Mouse (Mus musculus): ENCODE data around the gene Cdc40. TPM values are rescaled to one million over a fixed set of nuclear protein-coding genes. Genes with fewer than 3 reads are reported as not detected.
A peak's percentile ranks its signal among the peaks of the same experiment; 100 is the strongest.

The Cdc40 gene
- polyA plus RNA-seq, 1 experiment from 2014 or later, result 25.9 TPM

GRCm38 (mm10) chr10:40887316-40887715 lies 4.2 kb upstream of the Cdc40 start:
- WGBS, result 60% methylated on average over 2 of the region's 2 CpGs
- H3K27ac ChIP-seq, result no peak overlapping the region
- ATAC-seq (ENCODE audit: low FRiP score), result no peak
- no peak overlapping the region for H3K4me2 ChIP-seq
- no peaks in the 10 kb centered on the region for H3K9me3 ChIP-seq
- no peaks in the 10 kb centered on the region for H3K36me3 ChIP-seq
- no peaks in the 10 kb centered on the region for H3K27me3 ChIP-seq
- no peak overlapping the region for H3K4me3 ChIP-seq
- peaks cover 3% of the 10 kb centered on the region for H3K4me1 ChIP-seq (replicated peaks)
- no peak overlapping the region for H3K9ac ChIP-seq

- no peak for ATAC-seq (ENCODE audit: low FRiP score)
- H3K4me2 ChIP-seq, result peak overlapping the region; percentile 50
- H3K36me3 ChIP-seq, result no peaks in the 10 kb centered on the region
- 51% methylated on average over 7 of the region's 7 CpGs for WGBS
- H3K4me3 ChIP-seq, result peak overlapping the region; percentile 30
- H3K9ac ChIP-seq, result no peak overlapping the region; the same call in 1 of the 2 replicates
- no peak overlapping the region for H3K27ac ChIP-seq
- H3K27me3 ChIP-seq, result no peaks in the 10 kb centered on the region
- H3K9me3 ChIP-seq, result no peaks in the 10 kb centered on the region
- H3K4me1 ChIP-seq (replicated peaks), result peaks cover 21% of the 10 kb centered on the region
These were observed 2.3 kb upstream of the Cdc40 start for GRCm38 (mm10) chr10:40885432-40885831.

- no peaks in the 10 kb centered on the region; the same call in 1 of the 2 replicates for H3K36me3 ChIP-seq
- H3K4me2 ChIP-seq, result peak overlapping the region; percentile 59
- H3K9me3 ChIP-seq, result no peaks in the 10 kb centered on the region
- H3K4me3 ChIP-seq, result peak overlapping the region; percentile 92
- no peaks in the 10 kb centered on the region for H3K27me3 ChIP-seq
- ATAC-seq (ENCODE audit: low FRiP score), result peak; percentile 6
- H3K27ac ChIP-seq, result peak overlapping the region; percentile 99
- peaks cover 30% of the 10 kb centered on the region for H3K4me1 ChIP-seq (replicated peaks)
- under 1% methylated on average over 40 of the region's 40 CpGs for WGBS
- peak overlapping the region; percentile 98 for H3K9ac ChIP-seq
These were observed 1.2 kb upstream of the Cdc40 start for GRCm38 (mm10) chr10:40884279-40884806.

- Histone ChIP-seq H3K9ac (peak overlapping the region; percentile 98), H3K4me2 (peak overlapping the region; percentile 59), H3K36me3 (no peaks in the 10 kb centered on the region; the same call in 1 of the 2 replicates), H3K27ac (peak overlapping the region; percentile 99), H3K4me3 (peak overlapping the region; percentile 92), H3K4me1 (replicated peaks) (peaks cover 33% of the 10 kb centered on the region), H3K9me3 (no peaks in the 10 kb centered on the region), H3K27me3 (no peaks in the 10 kb centered on the region)
- ATAC-seq (ENCODE audit: low FRiP score), result peak; percentile 92
- WGBS, result under 1% methylated on average over 64 of the region's 87 CpGs
These were observed 650 bp upstream of the Cdc40 start for GRCm38 (mm10) chr10:40883644-40884278.

- peak overlapping the region; percentile 70 for H3K4me2 ChIP-seq
- no peaks in the 10 kb centered on the region for H3K9me3 ChIP-seq
- H3K27me3 ChIP-seq, result no peaks in the 10 kb centered on the region
- H3K27ac ChIP-seq, result peak overlapping the region; percentile 85
- no peak for ATAC-seq (ENCODE audit: low FRiP score)
- H3K36me3 ChIP-seq, result no peaks in the 10 kb centered on the region; the same call in 1 of the 2 replicates
- H3K9ac ChIP-seq, result peak overlapping the region; percentile 91
- WGBS, result 16% methylated on average over 9 of the region's 9 CpGs
- H3K4me3 ChIP-seq, result peak overlapping the region; percentile 92
- peaks cover 31% of the 10 kb centered on the region for H3K4me1 ChIP-seq (replicated peaks)
These were observed 778 bp downstream of the Cdc40 start for GRCm38 (mm10) chr10:40882333-40882732.

- H3K27ac ChIP-seq, result no peak overlapping the region
- peak overlapping the region; percentile 49; the same call in 1 of the 2 replicates for H3K9ac ChIP-seq
- no peaks in the 10 kb centered on the region for H3K27me3 ChIP-seq
- 66% methylated on average over 3 of the region's 3 CpGs for WGBS
- ATAC-seq (ENCODE audit: low FRiP score), result no peak
- no peak overlapping the region for H3K4me3 ChIP-seq
- H3K4me1 ChIP-seq (replicated peaks), result peaks cover 29% of the 10 kb centered on the region
- H3K4me2 ChIP-seq, result 0 out of 2 replicates have a peak overlapping the region, but pooled peaks have one; percentile 70
- no peaks in the 10 kb centered on the region for H3K9me3 ChIP-seq
- H3K36me3 ChIP-seq, result no peaks in the 10 kb centered on the region; the same call in 1 of the 2 replicates
These were observed 1.9 kb downstream of the Cdc40 start for GRCm38 (mm10) chr10:40881236-40881635.

- Histone ChIP-seq H3K4me3 (no peak overlapping the region), H3K27ac (no peak overlapping the region), H3K4me1 (replicated peaks) (peaks cover 29% of the 10 kb centered on the region), H3K9ac (no peak overlapping the region), H3K9me3 (no peaks in the 10 kb centered on the region), H3K4me2 (no peak overlapping the region), H3K27me3 (no peaks in the 10 kb centered on the region), H3K36me3 (no peaks in the 10 kb centered on the region; the same call in 1 of the 2 replicates)
- no peak for ATAC-seq (ENCODE audit: low FRiP score)
- WGBS, result 92% methylated on average over 9 of the region's 9 CpGs
These were observed 3.1 kb downstream of the Cdc40 start for GRCm38 (mm10) chr10:40879969-40880368.

- Histone ChIP-seq H3K4me1 (replicated peaks) (peaks cover 29% of the 10 kb centered on the region), H3K4me3 (no peak overlapping the region), H3K36me3 (no peaks in the 10 kb centered on the region; the same call in 1 of the 2 replicates), H3K9ac (no peak overlapping the region), H3K27me3 (no peaks in the 10 kb centered on the region), H3K9me3 (no peaks in the 10 kb centered on the region), H3K27ac (no peak overlapping the region), H3K4me2 (no peak overlapping the region)
- ATAC-seq (ENCODE audit: low FRiP score), result no peak
- 94% methylated on average over 3 of the region's 3 CpGs for WGBS
These were observed 4.9 kb downstream of the Cdc40 start for GRCm38 (mm10) chr10:40878246-40878645.

- peaks cover 4% of the 10 kb centered on the region; the same call in 1 of the 2 replicates for H3K36me3 ChIP-seq
- 89% methylated on average over 2 of the region's 2 CpGs for WGBS
- H3K9me3 ChIP-seq, result no peaks in the 10 kb centered on the region
- H3K4me1 ChIP-seq (replicated peaks), result no peaks in the 10 kb centered on the region
- no peaks in the 10 kb centered on the region for H3K27me3 ChIP-seq
- H3K27ac ChIP-seq, result no peak overlapping the region
- ATAC-seq (ENCODE audit: low FRiP score), result no peak
- no peak overlapping the region for H3K4me2 ChIP-seq
- H3K9ac ChIP-seq, result no peak overlapping the region
- no peak overlapping the region for H3K4me3 ChIP-seq
These were observed 11.1 kb downstream of the Cdc40 start for GRCm38 (mm10) chr10:40872052-40872451.

GRCm38 (mm10) chr10:40871301-40871700 lies 11.8 kb downstream of the Cdc40 start:
- H3K9ac ChIP-seq, result no peak overlapping the region
- no peak for ATAC-seq (ENCODE audit: low FRiP score)
- WGBS, result 93% methylated on average over 2 of the region's 2 CpGs
- peaks cover 4% of the 10 kb centered on the region; the same call in 1 of the 2 replicates for H3K36me3 ChIP-seq
- H3K9me3 ChIP-seq, result no peaks in the 10 kb centered on the region
- H3K27ac ChIP-seq, result no peak overlapping the region
- H3K4me1 ChIP-seq (replicated peaks), result no peaks in the 10 kb centered on the region
- no peak overlapping the region for H3K4me3 ChIP-seq
- H3K27me3 ChIP-seq, result no peaks in the 10 kb centered on the region
- H3K4me2 ChIP-seq, result no peak overlapping the region

- no peak for ATAC-seq (ENCODE audit: low FRiP score)
- no peaks in the 10 kb centered on the region for H3K27me3 ChIP-seq
- no peak overlapping the region for H3K4me3 ChIP-seq
These were observed 15.0 kb downstream of the Cdc40 start for GRCm38 (mm10) chr10:40868081-40868480.

GRCm38 (mm10) chr10:40857599-40857998 lies 25.5 kb downstream of the Cdc40 start:
- H3K4me3 ChIP-seq, result no peak overlapping the region
- no peak for ATAC-seq (ENCODE audit: low FRiP score)
- H3K4me2 ChIP-seq, result no peak overlapping the region
- no peaks in the 10 kb centered on the region for H3K27me3 ChIP-seq
- no peaks in the 10 kb centered on the region for H3K36me3 ChIP-seq
- H3K9me3 ChIP-seq, result no peaks in the 10 kb centered on the region
- no peak overlapping the region for H3K9ac ChIP-seq
- peaks cover 4% of the 10 kb centered on the region; the same call in 1 of the 2 replicates for H3K4me1 ChIP-seq (replicated peaks)
- H3K27ac ChIP-seq, result no peak overlapping the region
- WGBS, result 76% methylated on average over 8 of the region's 8 CpGs

More at GRCm38 (mm10) chr10:40868081-40868480, 15.0 kb downstream of the Cdc40 start:
- H3K27ac ChIP-seq, result no peak overlapping the region
- H3K4me2 ChIP-seq, result no peak overlapping the region
- no peaks in the 10 kb centered on the region for H3K4me1 ChIP-seq (replicated peaks)
- peaks cover 27% of the 10 kb centered on the region for H3K36me3 ChIP-seq
- no peak overlapping the region for H3K9ac ChIP-seq
- no peaks in the 10 kb centered on the region for H3K9me3 ChIP-seq
- 94% methylated on average over 2 of the region's 2 CpGs for WGBS
